Mouse (Mus musculus) heart, embryonic 13.5 days (tissue): ENCODE data around the gene Lyrm2. TPM values are rescaled to one million over a fixed set of nuclear protein-coding genes. Genes with fewer than 3 reads are reported as not detected.
A peak's percentile ranks its signal among the peaks of the same experiment; 100 is the strongest.

Experiments used
- ATAC-seq: fragments of 200-750 bp; cut with Nextera tagmentation; 2 replicates; pipeline ENCODE4 v1.8.0; 2017; ENCODE audit warnings: moderate TSS enrichment; ENCODE audit not compliant: insufficient number of reproducible peaks, low FRiP score, low TSS enrichment; ENCODE audit errors: extremely low read depth
- H3K27ac ChIP-seq: fragments of 300-500 bp; sonication (generic); replicated peaks from 2 replicates; pipeline ENCODE4 v1.5.1; 2015; ENCODE audit warnings: moderate library complexity, mild to moderate bottlenecking, inconsistent platforms
- H3K27me3 ChIP-seq: fragments of 300-500 bp; sonication (generic); replicated peaks from 2 replicates; pipeline ENCODE4 v1.6.1; 2015; ENCODE audit warnings: mild to moderate bottlenecking, inconsistent platforms
- H3K36me3 ChIP-seq: fragments of 300-500 bp; sonication (generic); 2 replicates; pipeline ENCODE4 v1.6.1; 2015; ENCODE audit warnings: mild to moderate bottlenecking, inconsistent platforms
- H3K4me1 ChIP-seq: fragments of 300-500 bp; sonication (generic); 2 replicates; pipeline ENCODE4 v1.6.1; 2015; ENCODE audit warnings: inconsistent platforms
- H3K4me2 ChIP-seq: fragments of 300-500 bp; sonication (generic); 2 replicates; pipeline ENCODE4 v1.6.1; 2015; ENCODE audit warnings: inconsistent platforms, mild to moderate bottlenecking, moderate library complexity
- H3K4me3 ChIP-seq: fragments of 300-500 bp; sonication (generic); 2 replicates; pipeline ENCODE4 v1.5.1; 2015; ENCODE audit warnings: moderate library complexity, mild to moderate bottlenecking, inconsistent platforms
- H3K9ac ChIP-seq: fragments of 300-500 bp; sonication (generic); 2 replicates; pipeline ENCODE4 v1.6.1; 2015; ENCODE audit warnings: inconsistent platforms, mild to moderate bottlenecking, moderate library complexity
- H3K9me3 ChIP-seq: fragments of 300-500 bp; sonication (generic); 2 replicates; pipeline ENCODE4 v1.6.1; 2016; ENCODE audit warnings: inconsistent platforms
- WGBS: fragments of 180-500 bp; shearing (Covaris S2); methylation state at CpG from one replicate; pipeline ENCODE4 v1.1.7; 2015; ENCODE audit warnings: mixed read lengths; 5-methylcytosine and 5-hydroxymethylcytosine counted together
- polyA plus RNA-seq: library from polyadenylated mRNA; unstranded; fragments of >200 nt; fragmentation: Nextera tagmentation; extraction: Ambion mirVana; gene quantifications from 2 replicates; pipeline ENCODE4 v1.2.1, GENCODE M21; 2015

The Lyrm2 gene
- polyA plus RNA-seq, result 131 and 136 TPM in 2 replicates

DNA sequence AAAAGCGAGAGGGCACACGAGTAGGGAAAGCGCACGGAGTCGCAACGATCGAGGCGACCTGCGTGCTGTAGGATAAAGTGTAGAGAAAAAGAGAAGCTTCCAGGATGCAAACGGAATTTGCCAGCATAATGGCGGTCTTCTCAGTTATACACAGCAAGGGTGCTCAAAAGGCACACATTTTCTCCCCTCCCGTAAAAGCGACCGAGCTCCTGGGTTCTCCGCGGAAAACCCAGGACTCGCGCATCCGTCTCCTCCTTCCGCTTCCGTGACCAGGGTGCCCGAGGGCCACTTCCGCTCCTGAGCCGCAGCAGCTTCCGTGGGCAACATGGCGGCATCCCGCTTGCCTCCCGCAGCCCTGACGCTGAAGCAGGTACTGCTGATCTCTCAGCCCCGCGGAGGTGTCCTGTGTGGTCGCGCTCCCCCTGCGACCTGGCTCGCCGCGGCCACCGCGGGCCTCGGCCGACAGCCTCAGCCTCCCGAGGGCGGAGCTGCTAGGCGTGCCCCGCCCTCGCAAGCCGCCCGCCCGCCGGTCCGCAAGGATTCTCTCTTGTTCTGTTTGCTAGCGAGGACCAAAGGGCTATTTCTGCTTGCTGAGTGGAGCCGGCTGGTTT, at the start of gene Lyrm2:
Gene Lyrm2 (plus strand): TSS at position 288 of the 611 bp plus-strand sequence.
- H3K27ac ChIP-seq, result peak within 1 kb of the TSS; percentile 99
- H3K4me2 ChIP-seq, result peak within 1 kb of the TSS; percentile 83
- WGBS, result under 1% methylated on average over 53 of the region's 53 CpGs
- peaks cover 11% of the 10 kb centered on the region for H3K4me1 ChIP-seq
- peaks cover 12% of the 10 kb centered on the region for H3K36me3 ChIP-seq
- no peaks in the 10 kb centered on the region for H3K27me3 ChIP-seq
- H3K9me3 ChIP-seq, result no peaks in the 10 kb centered on the region
- H3K4me3 ChIP-seq, result peak within 1 kb of the TSS; percentile 88
- peak; percentile 73 for ATAC-seq
- peak within 1 kb of the TSS; percentile 93 for H3K9ac ChIP-seq

DNA sequence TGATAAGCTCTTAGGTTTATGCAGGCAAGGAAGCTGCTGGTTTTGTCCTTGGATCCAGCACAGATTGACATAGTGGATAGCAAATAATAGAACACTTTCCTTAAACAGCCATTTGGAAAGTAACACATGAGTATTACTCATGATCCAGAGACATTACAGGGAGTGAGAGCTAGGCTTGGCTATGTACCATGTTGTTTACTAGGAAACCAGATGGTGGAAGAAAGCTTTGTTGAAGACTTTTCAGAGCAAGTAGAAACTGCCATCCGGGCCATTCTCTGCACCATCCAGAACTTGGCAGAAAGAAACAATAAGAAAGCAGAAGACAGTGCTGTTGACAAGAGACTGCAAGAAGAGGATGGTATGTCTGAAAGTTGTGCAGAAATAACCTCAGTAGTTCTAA, 49.3 kb upstream of the Lyrm2 start:
- Histone ChIP-seq H3K4me3 (no peak overlapping the region), H3K9ac (no peak overlapping the region), H3K4me2 (no peak overlapping the region), H3K9me3 (no peaks in the 10 kb centered on the region), H3K27me3 (no peaks in the 10 kb centered on the region), H3K4me1 (no peaks in the 10 kb centered on the region), H3K36me3 (peaks cover 92% of the 10 kb centered on the region), H3K27ac (no peak overlapping the region)
- ATAC-seq, result no peak
- 86% methylated on average over 1 of the region's 1 CpGs for WGBS

DNA sequence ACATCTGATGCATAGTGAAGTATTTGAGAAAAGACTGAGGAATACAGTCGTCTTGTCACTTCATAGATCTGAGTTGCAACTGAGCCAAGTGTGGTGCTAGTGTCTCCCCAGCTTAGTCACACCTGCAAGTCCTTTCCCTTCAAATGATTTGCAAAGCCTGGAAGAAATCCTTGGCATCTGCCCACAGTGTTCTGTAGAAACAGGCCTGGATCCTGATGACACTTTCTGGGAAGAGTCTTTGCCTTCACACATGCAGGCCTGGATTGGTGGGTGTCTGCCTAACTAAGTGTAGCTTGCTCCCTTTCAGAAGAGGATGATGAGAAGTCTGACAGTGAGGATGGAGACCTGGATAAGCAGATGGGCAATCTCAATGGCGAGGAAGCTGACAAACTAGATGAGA, 42.6 kb upstream of the Lyrm2 start:
- 89% methylated on average over 2 of the region's 2 CpGs for WGBS
- Histone ChIP-seq H3K4me1 (no peaks in the 10 kb centered on the region), H3K27ac (no peak overlapping the region), H3K27me3 (no peaks in the 10 kb centered on the region), H3K4me3 (no peak overlapping the region), H3K9ac (no peak overlapping the region), H3K9me3 (no peaks in the 10 kb centered on the region), H3K4me2 (no peak overlapping the region), H3K36me3 (peaks cover 86% of the 10 kb centered on the region)
- ATAC-seq, result no peak

- H3K36me3 ChIP-seq, result peaks cover 87% of the 10 kb centered on the region
- H3K4me3 ChIP-seq, result no peak overlapping the region
- no peak overlapping the region for H3K9ac ChIP-seq
- no peak for ATAC-seq
- H3K4me2 ChIP-seq, result no peak overlapping the region
- WGBS, result 92% methylated on average over 7 of the region's 7 CpGs
- H3K9me3 ChIP-seq, result no peaks in the 10 kb centered on the region
- no peaks in the 10 kb centered on the region for H3K4me1 ChIP-seq
- no peaks in the 10 kb centered on the region for H3K27me3 ChIP-seq
- no peak overlapping the region for H3K27ac ChIP-seq
These were observed 32.6 kb upstream of the Lyrm2 start for GRCm38 (mm10) chr4:32767471-32767870.

GRCm38 (mm10) chr4:32768046-32768445, 32.0 kb upstream of the Lyrm2 start:
- Histone ChIP-seq H3K36me3 (peaks cover 87% of the 10 kb centered on the region), H3K4me3 (no peak overlapping the region), H3K4me1 (no peaks in the 10 kb centered on the region), H3K9me3 (no peaks in the 10 kb centered on the region), H3K4me2 (no peak overlapping the region), H3K27ac (no peak overlapping the region), H3K9ac (no peak overlapping the region), H3K27me3 (no peaks in the 10 kb centered on the region)
- WGBS, result 91% methylated on average over 10 of the region's 10 CpGs
- ATAC-seq, result no peak

GRCm38 (mm10) chr4:32770284-32770810, 29.7 kb upstream of the Lyrm2 start:
- Histone ChIP-seq H3K4me2 (no peak overlapping the region), H3K27ac (no peak overlapping the region), H3K4me3 (no peak overlapping the region), H3K36me3 (peaks cover 88% of the 10 kb centered on the region), H3K9ac (no peak overlapping the region), H3K27me3 (no peaks in the 10 kb centered on the region), H3K9me3 (no peaks in the 10 kb centered on the region), H3K4me1 (no peaks in the 10 kb centered on the region)
- ATAC-seq, result no peak
- WGBS, result 90% methylated on average over 7 of the region's 7 CpGs

GRCm38 (mm10) chr4:32779996-32780395, 20.1 kb upstream of the Lyrm2 start:
- Histone ChIP-seq H3K9ac (no peak overlapping the region), H3K9me3 (peaks cover 6% of the 10 kb centered on the region; the same call in 1 of the 2 replicates), H3K4me1 (no peaks in the 10 kb centered on the region), H3K36me3 (peaks cover 43% of the 10 kb centered on the region), H3K4me3 (no peak overlapping the region), H3K27me3 (no peaks in the 10 kb centered on the region), H3K27ac (no peak overlapping the region), H3K4me2 (no peak overlapping the region)
- 90% methylated on average over 4 of the region's 4 CpGs for WGBS
- no peak for ATAC-seq

- 82% methylated on average over 1 of the region's 1 CpGs for WGBS
- no peak overlapping the region for H3K27ac ChIP-seq
These were observed 12.9 kb upstream of the Lyrm2 start for GRCm38 (mm10) chr4:32787110-32787509.

DNA sequence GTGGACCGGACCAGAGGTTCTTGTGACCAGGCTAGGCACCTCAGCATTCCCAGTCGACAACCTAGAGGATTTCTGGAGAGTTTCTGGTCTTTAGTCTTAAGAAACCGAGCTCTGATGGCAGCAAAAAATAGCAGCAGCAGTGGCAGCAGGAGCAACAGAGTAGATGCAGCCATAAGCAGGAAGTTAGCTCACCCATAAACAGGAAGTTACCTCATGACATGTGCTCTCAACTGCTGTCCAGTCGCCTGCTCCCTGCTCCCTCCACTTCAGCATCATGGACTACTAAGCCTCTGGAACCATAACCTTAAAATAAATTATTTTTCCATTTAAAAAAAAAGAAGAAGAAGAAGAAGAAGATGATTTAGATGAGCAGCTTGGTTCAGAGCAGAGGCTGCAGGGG, 11.0 kb upstream of the Lyrm2 start:
- 81% methylated on average over 4 of the region's 4 CpGs for WGBS

More at GRCm38 (mm10) chr4:32787110-32787509, 12.9 kb upstream of the Lyrm2 start:
- no peak overlapping the region for H3K9ac ChIP-seq
- no peaks in the 10 kb centered on the region for H3K36me3 ChIP-seq
- no peaks in the 10 kb centered on the region for H3K27me3 ChIP-seq
- no peak overlapping the region for H3K4me2 ChIP-seq
- H3K9me3 ChIP-seq, result peaks cover 3% of the 10 kb centered on the region; the same call in 1 of the 2 replicates
- no peak overlapping the region for H3K4me3 ChIP-seq
- no peaks in the 10 kb centered on the region for H3K4me1 ChIP-seq
- ATAC-seq, result no peak

DNA sequence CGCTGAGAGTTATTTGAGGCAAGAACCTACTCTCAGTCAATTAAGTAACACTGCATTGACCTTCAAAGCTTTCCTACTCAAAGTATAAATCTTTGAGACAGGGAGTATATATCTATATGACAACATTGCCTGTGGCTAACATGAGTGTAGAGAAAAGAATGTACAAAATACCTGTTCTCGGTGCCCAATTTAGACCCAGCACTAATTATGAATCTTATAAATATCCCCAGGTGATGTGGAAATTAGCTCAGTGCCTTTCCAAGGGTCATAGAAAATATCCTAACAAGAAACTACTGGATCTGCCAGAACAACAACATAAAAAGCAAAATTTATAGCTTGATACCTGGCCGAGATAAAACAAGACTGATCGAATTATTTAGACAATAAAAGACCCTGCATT, 1.1 kb upstream of the Lyrm2 start:
- peaks cover 11% of the 10 kb centered on the region for H3K4me1 ChIP-seq
- H3K27ac ChIP-seq, result no peak overlapping the region
- H3K27me3 ChIP-seq, result no peaks in the 10 kb centered on the region
- peaks cover 12% of the 10 kb centered on the region for H3K36me3 ChIP-seq
- no peaks in the 10 kb centered on the region for H3K9me3 ChIP-seq
- no peak overlapping the region for H3K4me3 ChIP-seq
- H3K9ac ChIP-seq, result no peak overlapping the region
- 96% methylated on average over 4 of the region's 4 CpGs for WGBS
- no peak overlapping the region for H3K4me2 ChIP-seq
- ATAC-seq, result no peak

More for the DNA sequence above, 11.0 kb upstream of the Lyrm2 start:
- Histone ChIP-seq H3K4me3 (no peak overlapping the region), H3K27me3 (no peaks in the 10 kb centered on the region), H3K9me3 (0 out of 2 replicates have a peak, but pooled peaks cover 3% of the 10 kb centered on the region), H3K27ac (no peak overlapping the region), H3K4me2 (no peak overlapping the region), H3K4me1 (no peaks in the 10 kb centered on the region), H3K36me3 (no peaks in the 10 kb centered on the region), H3K9ac (no peak overlapping the region)
- ATAC-seq, result no peak

DNA sequence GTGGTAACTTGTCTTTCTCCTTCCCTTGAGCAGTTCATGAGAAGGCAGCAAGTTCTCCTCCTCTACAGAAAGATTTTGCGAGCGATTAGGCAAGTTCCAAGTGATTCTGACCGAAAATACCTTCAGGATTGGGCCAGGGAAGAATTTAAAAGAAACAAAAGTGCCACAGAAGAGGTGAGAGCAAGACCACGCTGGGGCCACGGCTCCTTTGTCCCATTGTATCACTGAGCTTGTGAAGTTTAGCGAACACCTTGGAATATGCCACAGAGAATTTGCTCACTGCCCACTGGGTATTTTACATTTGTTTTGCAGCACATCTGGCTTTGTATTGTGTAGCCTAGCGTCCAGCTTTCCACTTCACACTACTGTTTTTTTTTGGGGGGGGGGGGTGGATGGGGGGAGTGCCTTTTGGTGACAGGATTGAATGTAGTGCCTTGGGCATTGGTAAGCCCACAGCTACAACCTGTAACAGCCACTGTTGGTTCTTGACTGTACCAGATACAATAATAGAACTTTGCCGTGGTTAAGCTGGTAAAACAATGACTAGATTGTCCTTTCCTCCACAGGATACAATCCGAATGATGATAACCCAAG, 621 bp downstream of the Lyrm2 start:
- peak overlapping the region; percentile 93 for H3K9ac ChIP-seq
- peaks cover 11% of the 10 kb centered on the region for H3K4me1 ChIP-seq
- no peaks in the 10 kb centered on the region for H3K27me3 ChIP-seq
- 11% methylated on average over 9 of the region's 9 CpGs for WGBS
- H3K36me3 ChIP-seq, result peaks cover 13% of the 10 kb centered on the region
- peak overlapping the region; percentile 99 for H3K27ac ChIP-seq
- no peaks in the 10 kb centered on the region for H3K9me3 ChIP-seq
- H3K4me2 ChIP-seq, result peak overlapping the region; percentile 83
- H3K4me3 ChIP-seq, result peak overlapping the region; percentile 88
- ATAC-seq, result no peak
